Mouse (Mus musculus) lung, embryonic 16.5 days (tissue): ENCODE measurements around the gene Slc25a23. TPM values are rescaled to one million over a fixed set of nuclear protein-coding genes. Genes with fewer than 3 reads are reported as not detected.
A peak's percentile ranks its signal among the peaks of the same experiment; 100 is the strongest.

Source experiments
- ATAC-seq: fragments of 200-750 bp; cut with Nextera tagmentation; 2 replicates; pipeline ENCODE4 v1.8.0; 2017; ENCODE audit warnings: low read depth, mild to moderate bottlenecking, moderate library complexity
- H3K27ac ChIP-seq: fragments of 300-500 bp; sonication (generic); 2 replicates; pipeline ENCODE4 v1.5.1; 2014; ENCODE audit warnings: mild to moderate bottlenecking, control low read depth, low read length
- H3K27me3 ChIP-seq: fragments of 300-500 bp; sonication (generic); 2 replicates; pipeline ENCODE4 v1.6.1; 2014; ENCODE audit warnings: low read depth, low read length, mixed read lengths; ENCODE audit not compliant: control insufficient read depth, insufficient read depth
- H3K36me3 ChIP-seq: fragments of 300-500 bp; sonication (generic); 2 replicates; pipeline ENCODE4 v1.6.1; 2014; ENCODE audit warnings: low read length; ENCODE audit not compliant: control insufficient read depth, insufficient read depth
- H3K4me1 ChIP-seq: fragments of 300-500 bp; sonication (generic); replicated peaks from 2 replicates; pipeline ENCODE4 v1.6.1; 2014; ENCODE audit warnings: low read length, mixed read lengths; ENCODE audit not compliant: control insufficient read depth, insufficient read depth
- H3K4me2 ChIP-seq: fragments of 300-500 bp; sonication (generic); 2 replicates; pipeline ENCODE4 v1.6.1; 2014; ENCODE audit warnings: low read depth, low read length, control low read depth
- H3K4me3 ChIP-seq: fragments of 300-500 bp; sonication (generic); 2 replicates; pipeline ENCODE4 v1.5.1; 2014; ENCODE audit warnings: mild to moderate bottlenecking, low read length, control low read depth
- H3K9ac ChIP-seq: fragments of 300-500 bp; sonication (generic); 2 replicates; pipeline ENCODE4 v1.6.1; 2014; ENCODE audit warnings: low read length, control low read depth
- H3K9me3 ChIP-seq: fragments of 300-500 bp; sonication (generic); 2 replicates; pipeline ENCODE4 v1.6.1; 2016; ENCODE audit warnings: low read length; ENCODE audit not compliant: control insufficient read depth
- WGBS: fragments of 180-500 bp; shearing (Covaris S2); extraction: QIAGEN DNeasy Blood & Tissue Kit; methylation state at CpG from one replicate; pipeline ENCODE4 v1.1.7; 2014; 5-methylcytosine and 5-hydroxymethylcytosine counted together
- polyA plus RNA-seq: library from polyadenylated mRNA; unstranded; fragments of >200 nt; fragmentation: Nextera tagmentation; extraction: Ambion mirVana; gene quantifications from 2 replicates; pipeline ENCODE4 v1.2.1, GENCODE M21; 2015

The Slc25a23 gene
- polyA plus RNA-seq, 1 experiment from 2014 or later = 8.1 TPM

GRCm38 (mm10) chr17:56996506-56996905, 63.2 kb downstream of the Slc25a23 start:
- H3K36me3 ChIP-seq = peaks cover 29% of the 10 kb centered on the region
- no peak overlapping the region for H3K9ac ChIP-seq
- WGBS = 72% methylated on average over 2 of the region's 2 CpGs
- H3K4me1 ChIP-seq = peaks cover 5% of the 10 kb centered on the region
- H3K4me3 ChIP-seq = peak overlapping the region; percentile 75
- H3K4me2 ChIP-seq = peak overlapping the region; percentile 47
- no peaks in the 10 kb centered on the region for H3K9me3 ChIP-seq
- no peaks in the 10 kb centered on the region for H3K27me3 ChIP-seq
- H3K27ac ChIP-seq = no peak overlapping the region
- no peak for ATAC-seq

GRCm38 (mm10) chr17:56995046-56995445, 64.6 kb downstream of the Slc25a23 start:
- 88% methylated on average over 8 of the region's 8 CpGs for WGBS
- peaks cover 29% of the 10 kb centered on the region for H3K36me3 ChIP-seq
- peaks cover 11% of the 10 kb centered on the region for H3K4me1 ChIP-seq
- no peaks in the 10 kb centered on the region for H3K27me3 ChIP-seq
- no peak overlapping the region for H3K27ac ChIP-seq
- H3K9ac ChIP-seq = no peak overlapping the region
- H3K4me3 ChIP-seq = no peak overlapping the region
- ATAC-seq = no peak
- no peaks in the 10 kb centered on the region for H3K9me3 ChIP-seq
- H3K4me2 ChIP-seq = no peak overlapping the region

Other genes with a start within 250 kb of the Slc25a23 start
- gene Rfx2, start 228.8 kb downstream of the Slc25a23 start, polyA plus RNA-seq = 6.7 and 6.9 TPM in 2 replicates
- not detected in 2 replicates for gene Acsbg2, start 185.4 kb downstream of the Slc25a23 start, polyA plus RNA-seq
- 0.43 and 0.53 TPM in 2 replicates for gene 1700061G19Rik, start 184.4 kb downstream of the Slc25a23 start, polyA plus RNA-seq
- 34.8 and 40.6 TPM in 2 replicates for gene Mllt1, start 124.4 kb downstream of the Slc25a23 start, polyA plus RNA-seq
- 0.09 TPM in 1 of 2 replicates, not detected in the other for gene Acer1, start 77.7 kb downstream of the Slc25a23 start, polyA plus RNA-seq
- gene Clpp, start 69.6 kb downstream of the Slc25a23 start, polyA plus RNA-seq = 113 and 124 TPM in 2 replicates
- gene Alkbh7, start 62.5 kb downstream of the Slc25a23 start, polyA plus RNA-seq = 41.3 and 42.6 TPM in 2 replicates
- gene Pspn, start 59.8 kb downstream of the Slc25a23 start, polyA plus RNA-seq = not detected in 2 replicates
- 60.0 and 61.3 TPM in 2 replicates for gene Gtf2f1, start 48.6 kb downstream of the Slc25a23 start, polyA plus RNA-seq
- 0.63 and 1.0 TPM in 2 replicates for gene Gm17949, start 48.4 kb downstream of the Slc25a23 start, polyA plus RNA-seq
- 21.3 and 23.7 TPM in 2 replicates for gene Khsrp, start 28.3 kb downstream of the Slc25a23 start, polyA plus RNA-seq
- not detected in 2 replicates for gene Slc25a41, start 18.2 kb downstream of the Slc25a23 start, polyA plus RNA-seq
- gene Crb3, start 758 bp downstream of the Slc25a23 start, polyA plus RNA-seq = 62.6 and 63.1 TPM in 2 replicates
- gene Dennd1c, start 18.7 kb upstream of the Slc25a23 start, polyA plus RNA-seq = 5.4 and 5.8 TPM in 2 replicates
- gene Tubb4a, start 27.9 kb upstream of the Slc25a23 start, polyA plus RNA-seq = 12.3 and 15.0 TPM in 2 replicates
- 7.3 and 8.5 TPM in 2 replicates for gene Tnfsf9, start 45.5 kb upstream of the Slc25a23 start, polyA plus RNA-seq
- not detected in 2 replicates for gene Cd70, start 89.9 kb upstream of the Slc25a23 start, polyA plus RNA-seq
- gene Tnfsf14, start 134.3 kb upstream of the Slc25a23 start, polyA plus RNA-seq = 0.26 and 0.29 TPM in 2 replicates
- 3.2 and 8.4 TPM in 2 replicates for gene C3, start 168.3 kb upstream of the Slc25a23 start, polyA plus RNA-seq
- 41.0 and 44.2 TPM in 2 replicates for gene Gpr108, start 188.6 kb upstream of the Slc25a23 start, polyA plus RNA-seq
- gene Trip10, start 189.6 kb upstream of the Slc25a23 start, polyA plus RNA-seq = 53.1 and 54.1 TPM in 2 replicates
- 3.9 and 6.4 TPM in 2 replicates for gene Vav1, start 219.2 kb upstream of the Slc25a23 start, polyA plus RNA-seq